Mouse (Mus musculus) neutrophil, adult 83 days (primary cell): ENCODE measurements around the gene Ackr3. TPM values are rescaled to one million over a fixed set of nuclear protein-coding genes. Genes with fewer than 3 reads are reported as not detected.

ENCODE experiments used
- total RNA-seq, 2 experiments: library from RNA; stranded (reverse); gene quantifications; one replicate each; pipeline ENCODE4 v1.2.4; 2023

Ackr3 gene
- total RNA-seq: under 1 TPM in 1 of 2 experiments, not detected in 1; 0.57 TPM

DNA sequence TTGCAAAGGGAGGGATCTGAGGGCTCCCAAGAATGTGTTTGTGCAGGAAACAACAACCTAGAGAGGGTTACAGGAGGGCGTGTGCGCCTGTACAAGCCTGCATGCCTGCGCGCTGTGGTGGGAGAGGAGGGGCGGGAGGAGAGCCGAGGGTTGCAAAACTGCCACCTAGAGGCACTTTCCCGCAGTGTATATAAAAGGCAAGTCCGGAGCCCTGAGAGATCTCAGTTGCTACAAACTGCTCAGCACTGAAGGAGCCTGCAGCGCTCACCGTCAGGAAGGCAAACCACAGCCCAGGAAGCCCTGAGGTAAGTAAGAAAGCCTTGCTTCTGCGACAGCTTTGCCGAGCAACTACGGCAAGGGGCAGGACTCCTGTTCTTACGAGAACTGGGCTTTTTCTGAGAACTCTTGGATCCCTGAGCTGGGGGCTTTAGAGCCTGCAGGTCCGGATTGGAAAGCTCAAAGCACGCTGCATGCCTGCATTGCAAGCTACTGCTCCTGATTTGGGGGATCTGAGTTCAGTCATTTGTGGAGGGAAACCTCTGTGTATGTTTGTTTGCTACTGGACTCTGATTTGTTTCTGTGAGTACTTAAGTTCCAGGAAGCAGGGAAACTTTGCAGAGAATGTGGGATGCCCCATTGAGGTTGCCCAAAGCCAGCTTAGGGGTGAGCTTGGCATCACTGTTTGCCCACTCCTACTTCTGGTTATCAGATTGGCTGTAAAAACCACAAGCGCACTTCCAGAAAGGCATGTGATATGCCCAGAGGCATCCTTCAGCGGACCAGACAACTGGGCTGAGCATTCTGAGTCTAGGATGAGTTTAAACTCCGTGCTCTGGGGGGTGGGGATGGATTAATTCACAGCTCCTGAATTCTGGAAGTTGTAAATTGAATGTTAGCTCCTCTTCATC is at the start of gene Ackr3:
Gene Ackr3 (plus strand): TSS at position 198 of the 908 bp plus-strand sequence.

Other genes with a start within 250 kb of the Ackr3 start
- gene Asb18, start 189.3 kb upstream of the Ackr3 start, total RNA-seq: not detected
- not detected for gene Iqca, start 50.6 kb upstream of the Ackr3 start, total RNA-seq